Mouse (Mus musculus): Measurements from ENCODE around the gene Hexa.

DNA sequence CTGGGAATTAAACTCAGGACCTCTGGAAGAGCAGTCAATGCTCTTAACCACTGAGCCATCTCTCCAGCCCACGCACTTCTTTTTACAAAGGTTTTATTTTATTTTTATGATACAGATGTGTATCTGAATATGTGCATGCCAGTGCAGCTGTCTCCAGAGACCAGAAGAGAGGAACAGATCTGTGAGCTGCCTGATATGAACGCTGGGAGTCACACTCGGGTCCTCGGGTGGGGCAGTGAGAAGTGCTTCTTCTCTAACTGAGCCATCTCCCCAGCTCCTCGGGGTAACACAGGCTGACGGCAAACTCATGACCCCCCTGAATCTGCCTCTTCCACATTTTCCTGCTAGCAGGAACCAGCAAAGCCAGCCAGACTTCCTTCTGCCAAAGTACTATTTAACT is 12.6 kb upstream of the Hexa start:
- no peak for TF ChIP-seq POLR2A (IDR thresholded peaks at IDR 0.05; ENCODE audit: control insufficient read depth in 1 of 2, insufficient read depth in 1 of 2, low read depth in 1 of 2, low read length in 2 of 2, poor library complexity in 1 of 2)
- no peak for TF ChIP-seq USF2 (IDR thresholded peaks at IDR 0.05; ENCODE audit: borderline replicate concordance in 1 of 2, insufficient read depth in 1 of 2, low read depth in 1 of 2, low read length in 2 of 2)
- TF ChIP-seq CTCF (IDR thresholded peaks at IDR 0.05 in 2 of 3, conservative IDR thresholded peaks at IDR 0.05 in 1 of 3; ENCODE audit: control insufficient read depth in 1 of 3, insufficient read depth in 1 of 3, low read depth in 2 of 3, low read length in 3 of 3, poor library complexity in 1 of 3, severe bottlenecking in 1 of 3), result no peak
- TF ChIP-seq MAX (IDR thresholded peaks at IDR 0.05; ENCODE audit: low read length), result no peak
- TF ChIP-seq TAL1 (IDR thresholded peaks at IDR 0.05; ENCODE audit: low read length), result peak; percentile 46
- peak; percentile 23 to 33; a peak in 1 of 4 replicates for TF ChIP-seq EP300 (IDR thresholded peaks at IDR 0.05; ENCODE audit: low read depth in 1 of 2, low read length in 2 of 2)
